Mouse (Mus musculus): ENCODE measurements around the gene Slc6a21. TPM values are rescaled to one million over a fixed set of nuclear protein-coding genes. Genes with fewer than 3 reads are reported as not detected.

The Slc6a21 gene
- not detected in 2 replicates for polyA plus RNA-seq (2012; rRNA removed)

GRCm38 (mm10) chr7:45277136-45277760 lies at the start of gene Slc6a21:
Slc6a21 (plus strand) TSS chr7:45277513.
- Histone ChIP-seq H3K4me3 (replicated peaks; ENCODE audit: extremely low read depth, low read depth, low read length) (peak within 1 kb of the TSS; percentile 73), H3K4me1 (ENCODE audit: control insufficient read depth, insufficient read depth, low read length) (no peaks in the 10 kb centered on the region)
- TF ChIP-seq POLR2A (IDR thresholded peaks at IDR 0.05; ENCODE audit: borderline replicate concordance, extremely low read depth, low read depth, low read length) (no peak), CTCF (IDR thresholded peaks at IDR 0.05; ENCODE audit: insufficient read depth, low read length) (peak; percentile 53)
- peak; percentile 87 for DNase-seq
- 6% methylated on average over 44 of the region's 44 CpGs for WGBS

- DNase-seq, result no peak
- WGBS, result 93% methylated on average over 18 of the region's 18 CpGs
- TF ChIP-seq CTCF (IDR thresholded peaks at IDR 0.05; ENCODE audit: insufficient read depth, low read length) (no peak), POLR2A (IDR thresholded peaks at IDR 0.05; ENCODE audit: borderline replicate concordance, extremely low read depth, low read depth, low read length) (no peak)
- Histone ChIP-seq H3K4me1 (ENCODE audit: control insufficient read depth, insufficient read depth, low read length) (peaks cover under 1% of the 10 kb centered on the region; the same call in 1 of the 2 replicates), H3K4me3 (replicated peaks; ENCODE audit: extremely low read depth, low read depth, low read length) (no peak overlapping the region)
These were observed 48.8 kb upstream of the Slc6a21 start for GRCm38 (mm10) chr7:45228548-45228947.

- no peak overlapping the region for H3K4me3 ChIP-seq (replicated peaks; ENCODE audit: extremely low read depth, low read depth, low read length)
- H3K4me1 ChIP-seq (ENCODE audit: control insufficient read depth, insufficient read depth, low read length), result peaks cover 5% of the 10 kb centered on the region; the same call in 1 of the 2 replicates
- 90% methylated on average over 8 of the region's 8 CpGs for WGBS
- no peak for TF ChIP-seq CTCF (IDR thresholded peaks at IDR 0.05; ENCODE audit: insufficient read depth, low read length)
- TF ChIP-seq POLR2A (IDR thresholded peaks at IDR 0.05; ENCODE audit: borderline replicate concordance, extremely low read depth, low read depth, low read length), result no peak
- DNase-seq, result no peak
These were observed 48.3 kb upstream of the Slc6a21 start for GRCm38 (mm10) chr7:45229046-45229445.

- no peak for DNase-seq
- 86% methylated on average over 7 of the region's 7 CpGs for WGBS
These were observed 47.7 kb upstream of the Slc6a21 start for GRCm38 (mm10) chr7:45229459-45230203.

GRCm38 (mm10) chr7:45231192-45231591 lies 46.1 kb upstream of the Slc6a21 start:
- no peak for DNase-seq
- peaks cover 8% of the 10 kb centered on the region; the same call in 1 of the 2 replicates for H3K4me1 ChIP-seq (ENCODE audit: control insufficient read depth, insufficient read depth, low read length)
- no peak for TF ChIP-seq CTCF (IDR thresholded peaks at IDR 0.05; ENCODE audit: insufficient read depth, low read length)
- TF ChIP-seq POLR2A (IDR thresholded peaks at IDR 0.05; ENCODE audit: borderline replicate concordance, extremely low read depth, low read depth, low read length), result no peak
- WGBS, result 87% methylated on average over 12 of the region's 12 CpGs
- H3K4me3 ChIP-seq (replicated peaks; ENCODE audit: extremely low read depth, low read depth, low read length), result no peak overlapping the region

More at GRCm38 (mm10) chr7:45229459-45230203, 47.7 kb upstream of the Slc6a21 start:
- H3K4me3 ChIP-seq (replicated peaks; ENCODE audit: extremely low read depth, low read depth, low read length), result no peak overlapping the region
- TF ChIP-seq POLR2A (IDR thresholded peaks at IDR 0.05; ENCODE audit: borderline replicate concordance, extremely low read depth, low read depth, low read length), result no peak
- TF ChIP-seq CTCF (IDR thresholded peaks at IDR 0.05; ENCODE audit: insufficient read depth, low read length), result no peak
- H3K4me1 ChIP-seq (ENCODE audit: control insufficient read depth, insufficient read depth, low read length), result peaks cover 5% of the 10 kb centered on the region; the same call in 1 of the 2 replicates

- no peak overlapping the region for H3K4me3 ChIP-seq (replicated peaks; ENCODE audit: extremely low read depth, low read depth, low read length)
- H3K4me1 ChIP-seq (ENCODE audit: control insufficient read depth, insufficient read depth, low read length), result peaks cover 8% of the 10 kb centered on the region; the same call in 1 of the 2 replicates
- no peak for DNase-seq
- no peak for TF ChIP-seq POLR2A (IDR thresholded peaks at IDR 0.05; ENCODE audit: borderline replicate concordance, extremely low read depth, low read depth, low read length)
- no peak for TF ChIP-seq CTCF (IDR thresholded peaks at IDR 0.05; ENCODE audit: insufficient read depth, low read length)
- WGBS, result 94% methylated on average over 11 of the region's 11 CpGs
These were observed 45.4 kb upstream of the Slc6a21 start for GRCm38 (mm10) chr7:45231941-45232340.

GRCm38 (mm10) chr7:45232716-45233465 lies 44.4 kb upstream of the Slc6a21 start:
- no peak overlapping the region for H3K4me3 ChIP-seq (replicated peaks; ENCODE audit: extremely low read depth, low read depth, low read length)
- WGBS, result 70% methylated on average over 13 of the region's 13 CpGs

GRCm38 (mm10) chr7:45233580-45234332 lies 43.6 kb upstream of the Slc6a21 start:
- no peak for DNase-seq
- Histone ChIP-seq H3K4me3 (replicated peaks; ENCODE audit: extremely low read depth, low read depth, low read length) (no peak overlapping the region), H3K4me1 (ENCODE audit: control insufficient read depth, insufficient read depth, low read length) (peaks cover 13% of the 10 kb centered on the region; the same call in 1 of the 2 replicates)
- 44% methylated on average over 20 of the region's 20 CpGs for WGBS
- no peak for TF ChIP-seq CTCF (IDR thresholded peaks at IDR 0.05; ENCODE audit: insufficient read depth, low read length)
- no peak for TF ChIP-seq POLR2A (IDR thresholded peaks at IDR 0.05; ENCODE audit: borderline replicate concordance, extremely low read depth, low read depth, low read length)

More at GRCm38 (mm10) chr7:45232716-45233465, 44.4 kb upstream of the Slc6a21 start:
- DNase-seq, result no peak
- H3K4me1 ChIP-seq (ENCODE audit: control insufficient read depth, insufficient read depth, low read length), result peaks cover 8% of the 10 kb centered on the region; the same call in 1 of the 2 replicates
- TF ChIP-seq POLR2A (IDR thresholded peaks at IDR 0.05; ENCODE audit: borderline replicate concordance, extremely low read depth, low read depth, low read length), result no peak
- TF ChIP-seq CTCF (IDR thresholded peaks at IDR 0.05; ENCODE audit: insufficient read depth, low read length), result no peak

All from lung, adult 2 months (tissue).